Mouse (Mus musculus) CH12.LX (cell line): ENCODE data around the gene Tctn1. TPM values are rescaled to one million over a fixed set of nuclear protein-coding genes. Genes with fewer than 3 reads are reported as not detected.

Experiments used
- DNase-seq: peaks from one replicate; pipeline ENCODE4 v3.0.0-alpha.2; 2013; ENCODE audit errors: extremely low read depth
- H3K27ac ChIP-seq: 2 replicates; pipeline ENCODE4 v1.5.1; 2012; ENCODE audit warnings: low read depth, mild to moderate bottlenecking, control low read depth, moderate library complexity; ENCODE audit not compliant: insufficient read depth
- H3K27me3 ChIP-seq: replicated peaks from 2 replicates; pipeline ENCODE3; 2012; ENCODE audit warnings: inconsistent platforms
- H3K36me3 ChIP-seq, 2 experiments: replicated peaks in 1 of 2; 2 replicates each; pipeline versions ENCODE3 to v1.6.1; 2012; ENCODE audit warnings: inconsistent platforms in 1 of 2, low read length in 1 of 2, mild to moderate bottlenecking in 1 of 2, mixed read lengths in 1 of 2, moderate library complexity in 1 of 2; ENCODE audit not compliant: control insufficient read depth in 1 of 2, insufficient read depth in 1 of 2
- H3K4me1 ChIP-seq, 2 experiments: 2 replicates each; pipeline ENCODE4 v1.6.1; 2012; ENCODE audit warnings: inconsistent platforms in 1 of 2, moderate library complexity in 1 of 2; ENCODE audit not compliant: insufficient read depth in 2 of 2, control insufficient read depth in 1 of 2
- H3K4me2 ChIP-seq: 2 replicates; pipeline ENCODE4 v1.6.1; 2012; ENCODE audit warnings: low read depth, mild to moderate bottlenecking, control low read depth; ENCODE audit not compliant: poor library complexity, insufficient read depth, severe bottlenecking
- H3K4me3 ChIP-seq, 3 experiments: fragments of 150-350 bp in 1 of 3; sonication (generic) in 1 of 3; replicated peaks in 1 of 3; 2 replicates each; pipeline versions ENCODE3 to v1.5.1; 2011 to 2012; ENCODE audit warnings: low read depth in 2 of 3, low read length in 2 of 3, mild to moderate bottlenecking in 2 of 3, moderate library complexity in 2 of 3, control low read depth in 1 of 3, improper control_type of control experiment in 1 of 3, inconsistent platforms in 1 of 3, mixed read lengths in 1 of 3; ENCODE audit not compliant: poor library complexity in 1 of 3
- H3K79me2 ChIP-seq: replicated peaks from 2 replicates; pipeline ENCODE4 v1.6.1; 2012; ENCODE audit warnings: mild to moderate bottlenecking, moderate library complexity; ENCODE audit not compliant: control insufficient read depth, poor library complexity, insufficient read depth, severe bottlenecking; ENCODE audit errors: extremely low read depth
- H3K9ac ChIP-seq: 2 replicates; pipeline ENCODE4 v1.6.1; 2012; ENCODE audit warnings: low read depth, mild to moderate bottlenecking, control low read depth, moderate library complexity; ENCODE audit not compliant: insufficient read depth
- H3K9me3 ChIP-seq: replicated peaks from 2 replicates; pipeline ENCODE3; 2012; ENCODE audit warnings: low read length, inconsistent platforms, mixed read lengths
- CHD2 ChIP-seq: IDR thresholded peaks from 2 replicates; pipeline ENCODE4 v1.6.1; 2011; ENCODE audit warnings: low read length, improper control_type of control experiment
- CTCF ChIP-seq, 2 experiments: IDR thresholded peaks in 1 of 2; conservative IDR thresholded peaks in 1 of 2; 2 replicates each; pipeline ENCODE4 v1.5.1; 2011 to 2012; ENCODE audit warnings: low read depth in 2 of 2, low read length in 2 of 2, improper control_type of control experiment in 1 of 2, inconsistent platforms in 1 of 2, mild to moderate bottlenecking in 1 of 2, moderate library complexity in 1 of 2
- ELF1 ChIP-seq: IDR thresholded peaks from 2 replicates; pipeline ENCODE4 v1.6.1; 2014; ENCODE audit warnings: low read depth, mild to moderate bottlenecking, inconsistent platforms, low read length, improper control_type of control experiment
- EP300 ChIP-seq: IDR thresholded peaks from 2 replicates; pipeline ENCODE4 v1.6.1; 2011; ENCODE audit warnings: low read length, improper control_type of control experiment
- ETS1 ChIP-seq: conservative IDR thresholded peaks from 2 replicates; pipeline ENCODE4 v1.6.1; 2012; ENCODE audit warnings: low read depth, mild to moderate bottlenecking, inconsistent platforms, low read length, improper control_type of control experiment, moderate library complexity
- GABPA ChIP-seq: IDR thresholded peaks from 2 replicates; pipeline ENCODE4 v1.6.1; 2012; ENCODE audit warnings: low read depth, low read length, improper control_type of control experiment, inconsistent platforms; ENCODE audit not compliant: insufficient replicate concordance
- HCFC1 ChIP-seq: IDR thresholded peaks from 2 replicates; pipeline ENCODE4 v1.6.1; 2012; ENCODE audit warnings: low read depth, mild to moderate bottlenecking, inconsistent platforms, low read length, improper control_type of control experiment
- IRF4 ChIP-seq: IDR thresholded peaks from 2 replicates; pipeline ENCODE4 v1.6.1; 2014; ENCODE audit warnings: low read depth, mild to moderate bottlenecking, inconsistent platforms, low read length, improper control_type of control experiment
- KAT2A ChIP-seq: IDR thresholded peaks from 2 replicates; pipeline ENCODE4 v1.6.1; 2012; ENCODE audit warnings: low read length, improper control_type of control experiment, inconsistent platforms; ENCODE audit not compliant: insufficient replicate concordance
- MAFK ChIP-seq: IDR thresholded peaks from 2 replicates; pipeline ENCODE4 v1.6.1; 2011; ENCODE audit warnings: low read length, improper control_type of control experiment; ENCODE audit not compliant: insufficient replicate concordance
- MEF2A ChIP-seq: IDR thresholded peaks from 2 replicates; pipeline ENCODE4 v1.6.1; 2014; ENCODE audit warnings: low read depth, mild to moderate bottlenecking, inconsistent platforms, low read length, improper control_type of control experiment, borderline replicate concordance
- MYC ChIP-seq: IDR thresholded peaks from 2 replicates; pipeline ENCODE4 v1.6.1; 2011; ENCODE audit warnings: low read depth, mild to moderate bottlenecking, improper control_type of control experiment, low read length
- NRF1 ChIP-seq: IDR thresholded peaks from 2 replicates; pipeline ENCODE4 v1.6.1; 2014; ENCODE audit warnings: low read depth, mild to moderate bottlenecking, inconsistent platforms, low read length, improper control_type of control experiment, moderate library complexity
- PAX5 ChIP-seq: IDR thresholded peaks from 2 replicates; pipeline ENCODE4 v1.6.1; 2012; ENCODE audit warnings: low read length, inconsistent platforms, mixed read lengths
- POLR2A ChIP-seq: IDR thresholded peaks from 2 replicates; pipeline ENCODE4 v1.6.1; 2011; ENCODE audit warnings: low read depth, mild to moderate bottlenecking, improper control_type of control experiment, low read length
- POLR2AphosphoS2 ChIP-seq: IDR thresholded peaks from 2 replicates; pipeline ENCODE4 v1.6.1; 2011; ENCODE audit warnings: low read depth, low read length, improper control_type of control experiment
- SMC3 ChIP-seq: IDR thresholded peaks from 2 replicates; pipeline ENCODE4 v1.6.1; 2011; ENCODE audit warnings: low read depth, low read length, improper control_type of control experiment
- TBP ChIP-seq: conservative IDR thresholded peaks from 2 replicates; pipeline ENCODE4 v1.6.1; 2011; ENCODE audit warnings: low read depth, low read length, improper control_type of control experiment
- UBTF ChIP-seq: IDR thresholded peaks from 2 replicates; pipeline ENCODE4 v1.6.1; 2012; ENCODE audit warnings: low read depth, mild to moderate bottlenecking, inconsistent platforms, low read length, improper control_type of control experiment, moderate library complexity
- USF1 ChIP-seq: IDR thresholded peaks from 2 replicates; pipeline ENCODE4 v1.6.1; 2014; ENCODE audit warnings: low read depth, mild to moderate bottlenecking, inconsistent platforms, low read length, improper control_type of control experiment
- USF2 ChIP-seq: conservative IDR thresholded peaks from 2 replicates; pipeline ENCODE4 v1.6.1; 2011; ENCODE audit warnings: low read depth, low read length, improper control_type of control experiment
- ZC3H11A ChIP-seq: IDR thresholded peaks from 2 replicates; pipeline ENCODE4 v1.6.1; 2012; ENCODE audit warnings: low read depth, mild to moderate bottlenecking, inconsistent platforms, low read length, improper control_type of control experiment
- ZKSCAN1 ChIP-seq: IDR thresholded peaks from 2 replicates; pipeline ENCODE4 v1.6.1; 2012; ENCODE audit warnings: low read depth, inconsistent platforms, low read length, improper control_type of control experiment, borderline replicate concordance
- ZMIZ1 ChIP-seq: IDR thresholded peaks from 2 replicates; pipeline ENCODE4 v1.6.1; 2012; ENCODE audit warnings: low read depth, mild to moderate bottlenecking, inconsistent platforms, low read length, improper control_type of control experiment
- ZNF384 ChIP-seq: IDR thresholded peaks from 2 replicates; pipeline ENCODE4 v1.6.1; 2012; ENCODE audit warnings: low read depth, low read length, improper control_type of control experiment, inconsistent platforms
- dilution Hi-C: fragments of 300-500 bp; cut with MboI; formaldehyde crosslinking; loops from 2 replicates; pipeline ENCODE4 v1.14.3; 2020; ENCODE audit warnings: low sequenced_read_pairs; ENCODE audit not compliant: extremely low pct_unique_long_range_greater_than_20kb, extremely low pct_ligation_motif_present
- in situ Hi-C: fragments of 300-500 bp; cut with MboI; formaldehyde crosslinking; loops from 3 replicates; pipeline ENCODE4 v1.14.3; 2019; ENCODE audit warnings: low sequenced_read_pairs, low pct_ligation_motif_present, low pct_unique_long_range_greater_than_20kb, mixed read lengths
- polyA plus RNA-seq: library from polyadenylated mRNA; unstranded; fragments of >175 nt; gene quantifications from 2 replicates; pipeline ENCODE4 v1.2.1, GENCODE M21; 2012; ENCODE audit warnings: low read depth; ENCODE audit not compliant: insufficient read length
- total RNA-seq, 2 experiments: library from RNA; depleted of rRNA; stranded (reverse); fragments of 300-350 nt in 1 of 2; fragments of >200 nt in 1 of 2; gene quantifications; 2 replicates each; pipeline ENCODE4 v1.2.3; 2012 to 2014

The Tctn1 gene
- total and polyA plus RNA-seq, 3 experiments = 2.9 to 8.8 (median 3.7) TPM

GRCm38 (mm10) chr5:122219655-122220629 lies 44.3 kb downstream of the Tctn1 start (continued):
- TF ChIP-seq PAX5 = no peak
- TF ChIP-seq USF1 = no peak
- no peak for TF ChIP-seq CTCF (conservative IDR thresholded peaks at IDR 0.05 in 1 of 2, IDR thresholded peaks at IDR 0.05 in 1 of 2; ENCODE audit: low read depth in 2 of 2, low read length in 2 of 2)
- peak; percentile 17; the same call in 1 of the 2 replicates for TF ChIP-seq ELF1
- peak; percentile 35 for TF ChIP-seq SMC3
- TF ChIP-seq KAT2A = no peak
- TF ChIP-seq ETS1 = peak; percentile 97
- peak; percentile 86 for TF ChIP-seq EP300
- TF ChIP-seq POLR2AphosphoS2 = no peak
- 0 out of 2 replicates have a peak, but pooled peaks have one; percentile 35 for TF ChIP-seq POLR2A

- H3K79me2 ChIP-seq = peaks cover 14% of the 10 kb centered on the region
- no peak overlapping the region for H3K4me3 ChIP-seq
- no peaks in the 10 kb centered on the region for H3K27me3 ChIP-seq
- H3K9ac ChIP-seq = peak overlapping the region; percentile 21
- H3K9me3 ChIP-seq = no peaks in the 10 kb centered on the region
- peaks cover 55 to 92% of the 10 kb centered on the region in 2 experiments for H3K4me1 ChIP-seq
- peak; percentile 43 for DNase-seq
- dilution Hi-C loops = no loop called here
- TF ChIP-seq ETS1 = peak; percentile 47; the same call in 1 of the 2 replicates
- TF ChIP-seq EP300 = no peak; the same call in 1 of the 2 replicates
- H3K27ac ChIP-seq = peak overlapping the region; percentile 90
- in situ Hi-C loops = no loop called here
- peaks cover 26 to 79% of the 10 kb centered on the region in 2 experiments for H3K36me3 ChIP-seq
- peak overlapping the region; percentile 47 for H3K4me2 ChIP-seq
These were observed 45.3 kb downstream of the Tctn1 start for GRCm38 (mm10) chr5:122218928-122219327.

DNA sequence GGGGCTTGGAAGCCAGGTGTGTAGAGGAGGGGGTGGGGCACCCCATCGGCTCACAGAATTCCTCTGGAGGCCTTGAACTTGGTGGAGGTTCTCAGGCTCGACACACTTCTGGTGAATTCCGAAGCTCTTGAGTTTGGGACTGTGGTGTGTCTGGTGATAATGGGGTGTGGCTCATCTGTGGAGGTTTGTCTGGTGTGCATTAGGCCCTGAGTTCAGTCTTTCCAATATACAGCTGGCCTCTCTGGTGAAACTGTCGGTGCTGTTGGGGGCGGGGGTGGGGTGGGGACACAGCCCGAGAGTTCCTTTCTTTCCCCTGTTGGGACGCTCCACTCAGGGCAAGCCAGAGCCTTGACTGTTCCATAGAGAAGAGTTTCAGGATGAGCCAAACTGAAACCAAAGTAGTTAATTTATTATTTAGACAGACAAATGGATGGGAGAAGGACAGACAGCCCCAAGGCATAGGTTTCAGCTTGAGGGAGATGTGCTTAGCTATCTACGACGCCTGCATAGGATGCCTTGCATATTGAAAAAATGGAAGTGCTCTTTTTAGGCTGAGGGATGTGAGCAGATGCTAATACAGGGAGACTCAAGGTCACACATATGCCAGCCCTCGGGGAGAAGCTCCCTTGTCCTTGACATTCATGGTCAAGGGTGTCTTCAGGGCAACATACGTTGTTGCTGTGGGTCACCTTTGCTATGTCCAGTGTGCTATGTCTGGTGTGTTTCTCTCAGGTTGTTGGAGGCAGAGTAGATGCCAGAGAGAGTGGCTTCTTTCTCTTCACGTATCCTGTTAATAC lies 46.0 kb downstream of the Tctn1 start:
- Histone ChIP-seq H3K4me3 (no peak overlapping the region), H3K9ac (peak overlapping the region; percentile 21), H3K4me2 (peak overlapping the region; percentile 47), H3K27me3 (no peaks in the 10 kb centered on the region), H3K36me3 (peaks cover 27 to 82% of the 10 kb centered on the region in 2 experiments), H3K4me1 (peaks cover 57 to 94% of the 10 kb centered on the region in 2 experiments), H3K9me3 (no peaks in the 10 kb centered on the region), H3K79me2 (peaks cover 14% of the 10 kb centered on the region), H3K27ac (peak overlapping the region; percentile 90)
- no peak for DNase-seq
- in situ Hi-C loops = no loop called here
- dilution Hi-C loops = no loop called here
- TF ChIP-seq ZNF384 (no peak), USF1 (no peak), TBP (no peak), ZMIZ1 (no peak), MAFK (no peak), UBTF (no peak), ZKSCAN1 (no peak), MYC (0 out of 2 replicates have a peak, but pooled peaks have one; percentile 15), MEF2A (no peak), NRF1 (no peak), GABPA (no peak), HCFC1 (no peak), USF2 (no peak), IRF4 (peak; percentile 35), ZC3H11A (no peak), ELF1 (no peak), PAX5 (no peak), CHD2 (peak; percentile 46; the same call in 1 of the 2 replicates), ETS1 (peak; percentile 41)
